ENCODE assay signal across 10 mouse cellular contexts in the genomic region with DNA sequence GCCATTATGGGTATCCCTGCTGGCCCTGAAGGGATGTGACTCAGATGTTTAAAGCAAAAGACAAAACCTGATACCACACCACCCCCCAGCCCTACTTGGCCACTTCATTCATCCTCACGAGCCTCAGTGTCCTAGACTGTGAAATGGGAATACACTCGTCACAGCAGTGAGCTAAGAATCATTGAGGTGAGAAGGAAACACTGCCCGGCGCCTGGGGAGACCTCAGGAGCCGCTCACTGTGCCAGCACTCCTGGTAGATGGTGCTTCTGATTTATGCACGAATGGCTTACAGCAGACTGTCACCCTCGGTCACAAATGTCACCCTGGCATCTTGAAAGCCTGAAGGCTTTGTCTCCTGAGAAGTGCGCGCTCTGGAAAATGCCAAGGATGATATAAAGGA. TPM values are rescaled to one million over a fixed set of nuclear protein-coding genes. Genes with fewer than 3 reads are reported as not detected.
DNase-seq lines count a peak whose midpoint lies in the region; ATAC-seq lines count a peak whose summit lies in the region.
"Had no signal": no experiment of that assay in that cellular context is flagged by ENCODE, and none has a peak within 500 bp of the region (broad histone marks: within the 10 kb centered on the region; RNA-seq: fewer than 3 reads in every experiment).

No protein-coding gene starts in this region.

- no peak for DNase-seq in heart, adult 9 months (ENCODE audit: low spot score in 2 of 2)
- no peak for DNase-seq in hindbrain, embryonic 11.5 days (ENCODE audit: low spot score)
- no peak for DNase-seq in midbrain, embryonic 14.5 days
- no peak for DNase-seq in layer of hippocampus, adult 8-10 months (ENCODE audit: low spot score in 2 of 2)
- DNase-seq in adrenal gland, postnatal 25 days = no peak
- DNase-seq in gastrocnemius, adult 18-20 months (ENCODE audit: low spot score) = no peak
- DNase-seq: gastrocnemius, postnatal 36 days had no signal

- ATAC-seq in heart, embryonic 15.5 days (replicated peaks; ENCODE audit: insufficient number of reproducible peaks, insufficient read depth, low FRiP score, low read depth) = no peak
- ATAC-seq in embryonic facial prominence, embryonic 13.5 days (ENCODE audit: insufficient number of reproducible peaks, insufficient read depth, low FRiP score, low TSS enrichment, low read depth) = no peak
- ATAC-seq in hindbrain, embryonic 11.5 days (ENCODE audit: low FRiP score) = no peak
- no peak for ATAC-seq in midbrain, embryonic 14.5 days (ENCODE audit: low FRiP score, low TSS enrichment)

- peaks cover 5% of the 10 kb centered on the region for H3K36me3 ChIP-seq in heart, embryonic 15.5 days
- H3K36me3 ChIP-seq in embryonic facial prominence, embryonic 13.5 days = peaks cover 26% of the 10 kb centered on the region
- no peaks in the 10 kb centered on the region for H3K36me3 ChIP-seq in hindbrain, embryonic 11.5 days (ENCODE audit: control insufficient read depth, insufficient read depth, low read length)
- H3K36me3 ChIP-seq in midbrain, embryonic 14.5 days (ENCODE audit: control insufficient read depth, insufficient read depth, low read length) = peaks cover 4% of the 10 kb centered on the region; the same call in 1 of the 2 replicates

- peak overlapping the region; percentile 72 for H3K27ac ChIP-seq in heart, embryonic 15.5 days
- H3K27ac ChIP-seq in embryonic facial prominence, embryonic 13.5 days = peak overlapping the region; percentile 88
- H3K27ac ChIP-seq in hindbrain, embryonic 11.5 days (ENCODE audit: low read depth, low read length) = peak overlapping the region; percentile 80
- H3K27ac ChIP-seq in midbrain, embryonic 14.5 days (replicated peaks; ENCODE audit: low read depth, low read length) = peak overlapping the region; percentile 86

- peaks cover 49% of the 10 kb centered on the region for H3K4me1 ChIP-seq in heart, embryonic 15.5 days (replicated peaks)
- H3K4me1 ChIP-seq in embryonic facial prominence, embryonic 13.5 days = peaks cover 61% of the 10 kb centered on the region
- peaks cover 13% of the 10 kb centered on the region for H3K4me1 ChIP-seq in hindbrain, embryonic 11.5 days (replicated peaks; ENCODE audit: control insufficient read depth, insufficient read depth, low read length)
- peaks cover 41% of the 10 kb centered on the region for H3K4me1 ChIP-seq in midbrain, embryonic 14.5 days (ENCODE audit: control insufficient read depth, insufficient read depth, low read length)

- H3K4me2 ChIP-seq in heart, embryonic 15.5 days = no peak overlapping the region
- H3K4me2 ChIP-seq in embryonic facial prominence, embryonic 13.5 days = no peak overlapping the region
- H3K4me2 ChIP-seq in hindbrain, embryonic 11.5 days (replicated peaks; ENCODE audit: low read depth, low read length) = no peak overlapping the region
- H3K4me2 ChIP-seq in midbrain, embryonic 14.5 days (ENCODE audit: low read length) = no peak overlapping the region

- no peak overlapping the region for H3K9ac ChIP-seq in heart, embryonic 15.5 days
- H3K9ac ChIP-seq in embryonic facial prominence, embryonic 13.5 days = no peak overlapping the region
- H3K9ac ChIP-seq in hindbrain, embryonic 11.5 days (ENCODE audit: low read depth, low read length) = no peak overlapping the region
- H3K9ac ChIP-seq in midbrain, embryonic 14.5 days (replicated peaks; ENCODE audit: low read length) = peak overlapping the region; percentile 40; the same call in 1 of the 2 replicates

- no peaks in the 10 kb centered on the region for H3K9me3 ChIP-seq in heart, embryonic 15.5 days (replicated peaks)
- H3K9me3 ChIP-seq in embryonic facial prominence, embryonic 13.5 days = no peaks in the 10 kb centered on the region
- H3K9me3 ChIP-seq in hindbrain, embryonic 11.5 days (ENCODE audit: control insufficient read depth, low read length) = no peaks in the 10 kb centered on the region
- no peaks in the 10 kb centered on the region for H3K9me3 ChIP-seq in midbrain, embryonic 14.5 days (ENCODE audit: control insufficient read depth, low read length)
- H3K9me3 ChIP-seq: G1E had no signal

- no peaks in the 10 kb centered on the region for H3K27me3 ChIP-seq in heart, embryonic 15.5 days
- H3K27me3 ChIP-seq in embryonic facial prominence, embryonic 13.5 days = no peaks in the 10 kb centered on the region
- H3K27me3 ChIP-seq in hindbrain, embryonic 11.5 days (ENCODE audit: control insufficient read depth, insufficient read depth, low read length) = no peaks in the 10 kb centered on the region
- no peaks in the 10 kb centered on the region for H3K27me3 ChIP-seq in midbrain, embryonic 14.5 days (ENCODE audit: control insufficient read depth, insufficient read depth, low read length)

- H3K4me3 ChIP-seq in heart, embryonic 15.5 days = no peak overlapping the region
- no peak overlapping the region for H3K4me3 ChIP-seq in embryonic facial prominence, embryonic 13.5 days
- no peak overlapping the region for H3K4me3 ChIP-seq in hindbrain, embryonic 11.5 days (ENCODE audit: low read depth, low read length)
- no peak overlapping the region for H3K4me3 ChIP-seq in midbrain, embryonic 14.5 days (replicated peaks; ENCODE audit: low read depth, low read length)

- 76% methylated on average over 9 of the region's 9 CpGs for WGBS in heart, embryonic 15.5 days
- 77% methylated on average over 9 of the region's 9 CpGs for WGBS in embryonic facial prominence, embryonic 13.5 days
- 83% methylated on average over 9 of the region's 9 CpGs for WGBS in hindbrain, embryonic 11.5 days
- WGBS in midbrain, embryonic 14.5 days = 52% methylated on average over 9 of the region's 9 CpGs

RNA-seq across cellular contexts. Expression of a gene that starts 31.3 kb away (rescaled TPM):
- polyA plus RNA-seq in heart, embryonic 15.5 days (2015; fragmentation: Nextera tagmentation; extraction: Ambion mirVana) = 39.1 and 40.7 TPM in 2 replicates
- 61.4 and 62.3 TPM in 2 replicates for polyA plus RNA-seq in embryonic facial prominence, embryonic 13.5 days (2015; fragmentation: Nextera tagmentation; extraction: Ambion mirVana)
- 41.9 and 52.9 TPM in 2 replicates for polyA plus RNA-seq in hindbrain, embryonic 11.5 days (2014; fragmentation: Nextera tagmentation; extraction: Ambion mirVana)
- polyA plus RNA-seq in midbrain, embryonic 14.5 days (2014; fragmentation: Nextera tagmentation; extraction: Ambion mirVana) = 64.4 and 67.8 TPM in 2 replicates
- 100 to 1,000 TPM; 128 to 162 (median 147) TPM for total RNA-seq in layer of hippocampus, adult 8-10 months (2022)
- 57.4 and 73.1 TPM in 2 replicates for total RNA-seq in adrenal gland, postnatal 25 days (2021)
- 10 to 100 TPM; 16.4 to 17.2 TPM for total RNA-seq in gastrocnemius, adult 18-20 months (2021)
